Mouse (Mus musculus): ENCODE data around the gene Utp20.

DNA sequence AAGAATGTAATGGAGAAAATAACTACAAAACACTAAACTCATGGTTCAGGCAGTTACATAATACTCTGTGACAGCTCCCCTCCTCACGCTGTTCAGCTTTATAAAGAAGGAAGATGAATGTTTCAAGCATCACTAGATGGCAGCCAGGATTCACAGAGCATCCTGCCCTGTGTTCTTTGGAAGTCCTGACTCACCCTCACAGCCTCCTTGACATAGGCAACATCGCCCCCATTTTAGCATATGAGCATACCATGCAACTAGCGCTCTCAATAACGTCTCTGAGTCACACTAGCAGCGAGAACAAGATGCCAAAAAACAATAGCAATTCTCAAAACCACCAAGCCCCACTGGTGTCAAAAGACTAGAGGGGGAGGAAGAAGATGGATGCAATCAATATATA is 9.3 kb downstream of the Utp20 start:
- TF ChIP-seq CTCF (IDR thresholded peaks at IDR 0.05) (no peak), EP300 (IDR thresholded peaks at IDR 0.05) (no peak)

All from lung, postnatal 0 days (tissue).